Mouse (Mus musculus) hindbrain, embryonic 14.5 days (tissue): Measurements from ENCODE around the gene Itgb7. TPM values are rescaled to one million over a fixed set of nuclear protein-coding genes. Genes with fewer than 3 reads are reported as not detected.
A peak's percentile ranks its signal among the peaks of the same experiment; 100 is the strongest.

Experiments used
- ATAC-seq: fragments of 200-750 bp; cut with Nextera tagmentation; 2 replicates; pipeline ENCODE4 v1.8.0; 2017; ENCODE audit warnings: moderate number of reproducible peaks, mild to moderate bottlenecking, moderate TSS enrichment, moderate library complexity; ENCODE audit not compliant: low FRiP score
- DNase-seq: peaks from one replicate; pipeline ENCODE4 v3.0.0-alpha.2; 2015; ENCODE audit warnings: low spot score
- H3K27ac ChIP-seq: fragments of 300-500 bp; sonication (generic); 2 replicates; pipeline ENCODE4 v1.5.1; 2014; ENCODE audit warnings: mild to moderate bottlenecking, moderate library complexity
- H3K27me3 ChIP-seq: fragments of 300-500 bp; sonication (generic); 2 replicates; pipeline ENCODE4 v1.6.1; 2014; ENCODE audit warnings: mild to moderate bottlenecking, low read length, mixed read lengths; ENCODE audit not compliant: control insufficient read depth, insufficient read depth
- H3K36me3 ChIP-seq: fragments of 300-500 bp; sonication (generic); replicated peaks from 2 replicates; pipeline ENCODE4 v1.6.1; 2014; ENCODE audit not compliant: control insufficient read depth, insufficient read depth
- H3K4me1 ChIP-seq: fragments of 300-500 bp; sonication (generic); replicated peaks from 2 replicates; pipeline ENCODE4 v1.6.1; 2014; ENCODE audit warnings: antibody characterized with exemption, low read length, mixed read lengths; ENCODE audit not compliant: control insufficient read depth, insufficient read depth
- H3K4me2 ChIP-seq: fragments of 300-500 bp; sonication (generic); replicated peaks from 2 replicates; pipeline ENCODE4 v1.6.1; 2014; ENCODE audit warnings: mild to moderate bottlenecking, moderate library complexity
- H3K4me3 ChIP-seq: fragments of 300-500 bp; sonication (generic); replicated peaks from 2 replicates; pipeline ENCODE4 v1.5.1; 2014; ENCODE audit warnings: mild to moderate bottlenecking, low read length
- H3K9ac ChIP-seq: fragments of 300-500 bp; sonication (generic); 2 replicates; pipeline ENCODE4 v1.6.1; 2014
- H3K9me3 ChIP-seq: fragments of 300-500 bp; sonication (generic); 2 replicates; pipeline ENCODE4 v1.6.1; 2016; ENCODE audit warnings: low read length; ENCODE audit not compliant: control insufficient read depth
- WGBS: fragments of 180-500 bp; shearing (Covaris S2); extraction: QIAGEN DNeasy Blood & Tissue Kit; methylation state at CpG from one replicate; pipeline ENCODE4 v1.1.7; 2014; 5-methylcytosine and 5-hydroxymethylcytosine counted together
- polyA plus RNA-seq: library from polyadenylated mRNA; unstranded; fragments of >200 nt; fragmentation: Nextera tagmentation; extraction: Ambion mirVana; gene quantifications from 2 replicates; pipeline ENCODE4 v1.2.1, GENCODE M21; 2014

Gene Itgb7
- polyA plus RNA-seq, 1 experiment from 2014 or later, result 1.1 TPM

GRCm38 (mm10) chr15:102250521-102250920, 18.8 kb upstream of the Itgb7 start:
- no peak for DNase-seq
- Histone ChIP-seq H3K9me3 (no peaks in the 10 kb centered on the region), H3K4me1 (peaks cover 16% of the 10 kb centered on the region; the same call in 1 of the 2 replicates), H3K27me3 (peaks cover 48% of the 10 kb centered on the region), H3K27ac (no peak overlapping the region), H3K4me3 (no peak overlapping the region), H3K36me3 (no peaks in the 10 kb centered on the region), H3K4me2 (no peak overlapping the region), H3K9ac (no peak overlapping the region)
- no peak for ATAC-seq
- WGBS, result 56% methylated on average over 5 of the region's 5 CpGs

- H3K9ac ChIP-seq, result no peak overlapping the region
- DNase-seq (no peak), ATAC-seq (no peak)
- WGBS, result 50% methylated on average over 9 of the region's 9 CpGs
- peaks cover 22% of the 10 kb centered on the region; the same call in 1 of the 2 replicates for H3K4me1 ChIP-seq
- peak overlapping the region; percentile 30; the same call in 1 of the 2 replicates for H3K4me2 ChIP-seq
- no peaks in the 10 kb centered on the region for H3K9me3 ChIP-seq
- no peaks in the 10 kb centered on the region for H3K36me3 ChIP-seq
- H3K27me3 ChIP-seq, result peaks cover 47% of the 10 kb centered on the region
- H3K27ac ChIP-seq, result peak overlapping the region; percentile 6; the same call in 1 of the 2 replicates
- H3K4me3 ChIP-seq, result no peak overlapping the region
These were observed 18.2 kb upstream of the Itgb7 start for GRCm38 (mm10) chr15:102249967-102250366.

- 2% methylated on average over 13 of the region's 13 CpGs for WGBS
- ATAC-seq (no peak), DNase-seq (no peak)
- H3K9me3 ChIP-seq, result no peaks in the 10 kb centered on the region
- H3K27ac ChIP-seq, result peak overlapping the region; percentile 6; the same call in 1 of the 2 replicates
- H3K4me1 ChIP-seq, result peaks cover 29% of the 10 kb centered on the region; the same call in 1 of the 2 replicates
- no peak overlapping the region for H3K4me3 ChIP-seq
- no peaks in the 10 kb centered on the region for H3K36me3 ChIP-seq
- peaks cover 51% of the 10 kb centered on the region for H3K27me3 ChIP-seq
- peak overlapping the region; percentile 30 for H3K4me2 ChIP-seq
- H3K9ac ChIP-seq, result no peak overlapping the region
These were observed 17.5 kb upstream of the Itgb7 start for GRCm38 (mm10) chr15:102249251-102249691.

- ATAC-seq (no peak), DNase-seq (no peak)
- H3K4me2 ChIP-seq, result peak overlapping the region; percentile 30
- no peak overlapping the region for H3K4me3 ChIP-seq
- H3K27me3 ChIP-seq, result peaks cover 56% of the 10 kb centered on the region
- no peak overlapping the region for H3K9ac ChIP-seq
- no peaks in the 10 kb centered on the region for H3K36me3 ChIP-seq
- WGBS, result 12% methylated on average over 2 of the region's 3 CpGs
- H3K9me3 ChIP-seq, result no peaks in the 10 kb centered on the region
- H3K4me1 ChIP-seq, result peaks cover 31% of the 10 kb centered on the region; the same call in 1 of the 2 replicates
- H3K27ac ChIP-seq, result no peak overlapping the region
These were observed 17.1 kb upstream of the Itgb7 start for GRCm38 (mm10) chr15:102248812-102249191.

DNA sequence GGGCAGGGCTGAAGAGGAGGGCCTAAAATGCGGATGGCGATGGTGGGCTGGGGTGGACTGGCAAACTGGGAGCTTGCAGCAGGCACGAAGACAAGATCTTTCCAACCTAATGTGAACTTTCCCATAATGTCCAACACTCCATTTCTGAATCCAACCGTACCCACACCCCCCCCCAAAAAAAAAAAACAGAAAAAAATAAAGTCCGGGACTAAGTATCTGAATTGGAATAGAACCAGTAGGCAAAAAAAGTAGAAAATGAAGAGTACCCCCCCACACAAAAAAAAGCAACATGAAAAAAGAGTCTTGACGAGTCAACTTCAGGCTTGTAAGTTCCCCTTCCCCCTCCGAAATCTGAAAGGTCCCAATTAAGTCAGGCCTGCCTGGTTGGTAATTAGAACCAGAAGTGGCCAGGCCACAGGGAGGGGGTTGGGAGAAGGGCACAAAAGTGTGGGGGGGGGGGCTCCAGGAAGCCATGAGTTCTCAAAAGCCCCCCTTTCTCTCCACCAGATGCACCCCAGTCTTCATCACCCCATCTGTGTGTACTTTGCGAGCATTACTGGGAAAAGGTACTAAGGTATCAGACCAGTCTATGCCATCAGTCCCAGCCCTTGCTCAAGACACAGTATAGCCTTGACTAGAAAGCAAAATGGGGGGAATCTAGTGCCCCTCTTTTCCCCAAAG, 16.5 kb upstream of the Itgb7 start:
- peaks cover 61% of the 10 kb centered on the region for H3K27me3 ChIP-seq
- DNase-seq (no peak), ATAC-seq (no peak)
- peaks cover 36% of the 10 kb centered on the region; the same call in 1 of the 2 replicates for H3K4me1 ChIP-seq
- peak overlapping the region; percentile 67 for H3K9ac ChIP-seq
- no peaks in the 10 kb centered on the region for H3K36me3 ChIP-seq
- H3K4me2 ChIP-seq, result peak overlapping the region; percentile 98
- no peaks in the 10 kb centered on the region for H3K9me3 ChIP-seq
- 9% methylated on average over 8 of the region's 8 CpGs for whole genome bisulfite sequencing
- no peak overlapping the region for H3K27ac ChIP-seq
- H3K4me3 ChIP-seq, result peak overlapping the region; percentile 48

DNA sequence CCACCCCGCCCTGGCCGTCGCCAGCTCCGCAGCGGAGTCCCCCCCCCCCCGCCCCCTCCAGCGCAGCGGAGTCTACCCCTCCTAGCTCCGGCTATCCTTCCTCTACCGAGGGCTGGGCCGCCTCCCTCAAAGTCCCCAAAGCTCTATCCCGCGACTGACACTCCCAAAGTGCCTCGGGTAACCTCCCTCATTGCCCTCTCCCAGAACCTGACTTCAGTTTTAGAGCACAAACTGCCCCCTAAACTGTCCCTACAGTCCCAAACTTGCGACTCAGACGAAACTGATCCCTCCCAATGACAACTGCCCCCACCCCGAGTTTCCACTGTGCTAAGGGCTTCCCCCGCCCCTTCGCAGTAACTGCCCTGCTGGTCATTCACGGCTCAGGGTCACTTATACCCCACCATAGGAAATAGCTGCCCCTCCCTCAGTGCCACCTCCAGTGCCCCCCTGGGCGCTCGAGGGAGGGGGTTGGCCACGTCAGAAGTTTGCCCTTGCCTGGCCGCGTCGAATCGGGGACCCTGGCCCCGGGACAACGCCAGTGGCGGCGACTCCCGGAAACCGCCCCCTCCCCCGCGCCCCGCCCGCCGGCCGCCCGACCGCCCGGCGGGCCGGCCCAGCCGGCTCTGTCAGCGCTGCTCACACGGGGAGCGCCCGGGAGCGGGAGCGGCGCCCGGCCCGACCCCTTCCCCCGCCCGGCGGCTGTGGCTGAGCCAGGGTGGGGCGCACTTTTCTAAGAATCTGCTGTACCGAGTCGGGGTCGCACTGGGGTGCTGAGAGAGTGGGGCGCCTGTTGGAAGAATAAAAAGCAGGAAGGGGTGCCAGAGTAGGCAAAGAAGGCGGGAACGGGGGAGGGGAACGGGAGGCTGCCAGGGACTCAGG, 15.7 kb upstream of the Itgb7 start:
- H3K9ac ChIP-seq, result peak overlapping the region; percentile 67
- H3K4me2 ChIP-seq, result peak overlapping the region; percentile 98
- no peaks in the 10 kb centered on the region for H3K9me3 ChIP-seq
- H3K27ac ChIP-seq, result peak overlapping the region; percentile 84
- peak overlapping the region; percentile 48 for H3K4me3 ChIP-seq
- under 1% methylated on average over 58 of the region's 65 CpGs for WGBS
- H3K4me1 ChIP-seq, result peaks cover 38% of the 10 kb centered on the region; the same call in 1 of the 2 replicates
- no peak for DNase-seq
- H3K27me3 ChIP-seq, result peaks cover 64% of the 10 kb centered on the region
- no peaks in the 10 kb centered on the region for H3K36me3 ChIP-seq
- peak; percentile 29; the same call in 1 of the 2 replicates for ATAC-seq

GRCm38 (mm10) chr15:102246866-102247251, 15.1 kb upstream of the Itgb7 start:
- H3K27ac ChIP-seq, result peak overlapping the region; percentile 84
- ATAC-seq, result peak; percentile 81
- peak; percentile 89 for DNase-seq
- peaks cover 38% of the 10 kb centered on the region; the same call in 1 of the 2 replicates for H3K4me1 ChIP-seq
- H3K36me3 ChIP-seq, result no peaks in the 10 kb centered on the region
- WGBS, result under 1% methylated on average over 26 of the region's 35 CpGs
- H3K9me3 ChIP-seq, result no peaks in the 10 kb centered on the region
- H3K4me2 ChIP-seq, result peak overlapping the region; percentile 98
- H3K9ac ChIP-seq, result peak overlapping the region; percentile 67
- peak overlapping the region; percentile 48 for H3K4me3 ChIP-seq
- H3K27me3 ChIP-seq, result peaks cover 70% of the 10 kb centered on the region

DNA sequence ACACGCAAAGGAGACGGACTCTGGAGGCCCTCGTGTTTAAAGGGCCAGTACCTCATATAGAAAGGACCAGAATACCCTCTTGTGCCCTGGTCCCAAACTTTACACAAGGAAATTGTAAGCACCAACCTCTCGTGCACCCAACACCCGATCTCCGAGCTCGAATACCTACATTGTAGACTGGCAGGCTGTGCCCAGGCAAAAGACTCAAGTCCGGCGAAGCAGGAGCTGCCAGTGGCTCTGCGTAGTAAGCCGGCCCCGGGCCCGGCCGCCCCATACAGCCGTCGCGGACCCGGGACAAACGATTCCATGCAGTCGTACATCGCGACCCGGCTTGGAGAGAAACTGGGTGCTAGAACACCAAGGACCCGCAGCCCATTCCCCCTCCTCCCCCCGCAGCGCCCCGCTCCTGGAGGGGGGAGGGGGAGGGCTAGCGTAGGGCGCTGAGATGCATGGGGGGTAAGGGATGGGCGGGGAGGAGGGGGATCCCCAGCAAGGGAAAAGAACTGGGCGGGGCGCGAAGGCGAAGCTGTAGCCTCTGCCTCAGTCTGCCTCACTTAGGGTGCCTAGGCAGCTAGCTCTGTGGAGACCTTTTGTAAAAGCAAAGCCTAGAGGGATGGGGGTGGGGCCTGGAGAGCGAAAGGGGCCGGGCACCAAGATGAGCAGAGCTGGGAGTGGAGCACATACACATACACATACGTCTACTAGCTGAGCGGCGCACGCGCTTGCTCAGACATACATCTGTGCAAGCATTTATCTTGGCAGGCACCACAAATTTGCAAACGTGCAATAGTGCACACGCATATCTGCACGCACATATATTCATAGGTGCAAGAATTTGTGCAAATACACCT, 14.4 kb upstream of the Itgb7 start:
- H3K9ac ChIP-seq, result peak overlapping the region; percentile 67
- ATAC-seq (peak; percentile 81), DNase-seq (peak; percentile 69)
- peak overlapping the region; percentile 84 for H3K27ac ChIP-seq
- under 1% methylated on average over 37 of the region's 44 CpGs for WGBS
- H3K36me3 ChIP-seq, result no peaks in the 10 kb centered on the region
- H3K4me2 ChIP-seq, result peak overlapping the region; percentile 98
- no peaks in the 10 kb centered on the region for H3K9me3 ChIP-seq
- peak overlapping the region; percentile 48 for H3K4me3 ChIP-seq
- peaks cover 38% of the 10 kb centered on the region; the same call in 1 of the 2 replicates for H3K4me1 ChIP-seq
- H3K27me3 ChIP-seq, result peaks cover 66% of the 10 kb centered on the region
